Mouse (Mus musculus) liver, embryonic 16.5 days (tissue): Measurements from ENCODE around the gene Lcn12. TPM values are rescaled to one million over a fixed set of nuclear protein-coding genes. Genes with fewer than 3 reads are reported as not detected.

ENCODE experiments used
- ATAC-seq: fragments of 200-750 bp; cut with Nextera tagmentation; 2 replicates; pipeline ENCODE4 v1.8.0; 2017; ENCODE audit warnings: low read depth, mild to moderate bottlenecking, moderate number of reproducible peaks, moderate library complexity
- H3K27ac ChIP-seq: fragments of 300-500 bp; sonication (generic); 2 replicates; pipeline ENCODE4 v1.5.1; 2014; ENCODE audit warnings: mild to moderate bottlenecking, low read length
- H3K27me3 ChIP-seq: fragments of 300-500 bp; sonication (generic); 2 replicates; pipeline ENCODE4 v1.6.1; 2014; ENCODE audit warnings: low read depth, low read length, mixed read lengths; ENCODE audit not compliant: control insufficient read depth, insufficient read depth
- H3K36me3 ChIP-seq: fragments of 300-500 bp; sonication (generic); 2 replicates; pipeline ENCODE4 v1.6.1; 2014; ENCODE audit warnings: mild to moderate bottlenecking; ENCODE audit not compliant: control insufficient read depth, insufficient read depth
- H3K4me1 ChIP-seq: fragments of 300-500 bp; sonication (generic); 2 replicates; pipeline ENCODE4 v1.6.1; 2014; ENCODE audit warnings: low read depth, low read length, mixed read lengths; ENCODE audit not compliant: control insufficient read depth
- H3K4me2 ChIP-seq: fragments of 300-500 bp; sonication (generic); 2 replicates; pipeline ENCODE4 v1.6.1; 2014; ENCODE audit warnings: low read depth, low read length, mixed read lengths
- H3K4me3 ChIP-seq: fragments of 300-500 bp; sonication (generic); 2 replicates; pipeline ENCODE4 v1.5.1; 2014; ENCODE audit warnings: low read depth, mild to moderate bottlenecking, low read length
- H3K9ac ChIP-seq: fragments of 300-500 bp; sonication (generic); 2 replicates; pipeline ENCODE4 v1.6.1; 2014; ENCODE audit warnings: low read depth, low read length
- H3K9me3 ChIP-seq: fragments of 300-500 bp; sonication (generic); replicated peaks from 2 replicates; pipeline ENCODE4 v1.6.1; 2016; ENCODE audit warnings: low read length; ENCODE audit not compliant: control insufficient read depth
- WGBS: fragments of 180-500 bp; shearing (Covaris S2); extraction: QIAGEN DNeasy Blood & Tissue Kit; methylation state at CpG from one replicate; pipeline ENCODE4 v1.1.7; 2014; ENCODE audit not compliant: insufficient replicate concordance; 5-methylcytosine and 5-hydroxymethylcytosine counted together
- microRNA-seq: library from miRNA; unstranded; fragments of <30 nt; microRNA quantifications from one replicate; pipeline ENCODE4, GENCODE M21; 2016
- polyA plus RNA-seq: library from polyadenylated mRNA; unstranded; fragments of >200 nt; fragmentation: Nextera tagmentation; extraction: Ambion mirVana; gene quantifications from 2 replicates; pipeline ENCODE4 v1.2.1, GENCODE M21; 2015

The Lcn12 gene
- polyA plus RNA-seq, 1 experiment from 2014 or later, result not detected

GRCm38 (mm10) chr2:25457022-25457896, 36.5 kb downstream of the Lcn12 start:
- no peak overlapping the region for H3K9ac ChIP-seq
- H3K9me3 ChIP-seq, result no peaks in the 10 kb centered on the region
- WGBS, result 69% methylated on average over 9 of the region's 9 CpGs
- no peak overlapping the region for H3K4me3 ChIP-seq
- H3K27me3 ChIP-seq, result no peaks in the 10 kb centered on the region
- no peak overlapping the region for H3K4me2 ChIP-seq
- ATAC-seq, result no peak
- H3K36me3 ChIP-seq, result no peaks in the 10 kb centered on the region
- peaks cover 24% of the 10 kb centered on the region for H3K4me1 ChIP-seq
- no peak overlapping the region for H3K27ac ChIP-seq

- ATAC-seq, result no peak
- WGBS, result 57% methylated on average over 14 of the region's 14 CpGs
- Histone ChIP-seq H3K27me3 (no peaks in the 10 kb centered on the region), H3K36me3 (no peaks in the 10 kb centered on the region), H3K4me1 (peaks cover 21% of the 10 kb centered on the region), H3K27ac (no peak within 1 kb of the TSS), H3K9ac (no peak within 1 kb of the TSS), H3K4me2 (no peak within 1 kb of the TSS), H3K4me3 (no peak within 1 kb of the TSS), H3K9me3 (no peaks in the 10 kb centered on the region)
Observed at GRCm38 (mm10) chr2:25456205-25456953, 37.3 kb downstream of the Lcn12 start, which contains the start of gene Clic3. TSS of gene Clic3 (plus strand) at chr2:25456838.

GRCm38 (mm10) chr2:25452951-25453350, 40.8 kb downstream of the Lcn12 start:
- Histone ChIP-seq H3K36me3 (no peaks in the 10 kb centered on the region), H3K4me3 (no peak overlapping the region), H3K9ac (no peak overlapping the region), H3K4me2 (no peak overlapping the region), H3K9me3 (no peaks in the 10 kb centered on the region), H3K27ac (no peak overlapping the region), H3K27me3 (no peaks in the 10 kb centered on the region), H3K4me1 (no peaks in the 10 kb centered on the region)
- ATAC-seq, result no peak
- 29% methylated on average over 1 of the region's 1 CpGs for WGBS

- Histone ChIP-seq H3K27me3 (no peaks in the 10 kb centered on the region), H3K9me3 (no peaks in the 10 kb centered on the region), H3K27ac (no peak overlapping the region), H3K4me3 (no peak overlapping the region), H3K36me3 (no peaks in the 10 kb centered on the region), H3K9ac (no peak overlapping the region), H3K4me2 (no peak overlapping the region), H3K4me1 (no peaks in the 10 kb centered on the region)
- ATAC-seq, result no peak
- 44% methylated on average over 8 of the region's 8 CpGs for WGBS
Observed at GRCm38 (mm10) chr2:25450853-25451647, 42.7 kb downstream of the Lcn12 start.

GRCm38 (mm10) chr2:25442682-25443081, 51.0 kb downstream of the Lcn12 start:
- H3K4me1 ChIP-seq, result no peaks in the 10 kb centered on the region
- no peak for ATAC-seq

GRCm38 (mm10) chr2:25441067-25441466, 52.6 kb downstream of the Lcn12 start:
- Histone ChIP-seq H3K4me1 (no peaks in the 10 kb centered on the region), H3K27me3 (no peaks in the 10 kb centered on the region), H3K4me2 (no peak overlapping the region), H3K36me3 (no peaks in the 10 kb centered on the region), H3K4me3 (no peak overlapping the region), H3K9ac (no peak overlapping the region), H3K27ac (no peak overlapping the region), H3K9me3 (no peaks in the 10 kb centered on the region)
- no peak for ATAC-seq
- WGBS, result 76% methylated on average over 20 of the region's 20 CpGs

More at GRCm38 (mm10) chr2:25442682-25443081, 51.0 kb downstream of the Lcn12 start:
- no peak overlapping the region for H3K9ac ChIP-seq
- H3K27me3 ChIP-seq, result no peaks in the 10 kb centered on the region
- WGBS, result 78% methylated on average over 14 of the region's 14 CpGs
- H3K4me2 ChIP-seq, result no peak overlapping the region
- H3K4me3 ChIP-seq, result no peak overlapping the region
- no peaks in the 10 kb centered on the region for H3K9me3 ChIP-seq
- no peak overlapping the region for H3K27ac ChIP-seq
- H3K36me3 ChIP-seq, result no peaks in the 10 kb centered on the region

Small RNA genes within 50 kb of the gene (microRNA-seq; reads per million reads assigned to microRNA genes)
- gene Mir3087, result 0.74 reads per million

Other genes with a start within 250 kb of the Lcn12 start
- gene AL732309.1, start 247.0 kb downstream of the Lcn12 start, polyA plus RNA-seq, result 1.4 and 1.8 TPM in 2 replicates
- 10.9 and 12.0 TPM in 2 replicates for gene Tmem203, start 238.5 kb downstream of the Lcn12 start, polyA plus RNA-seq
- 3.7 and 4.7 TPM in 2 replicates for gene Tprn, start 231.3 kb downstream of the Lcn12 start, polyA plus RNA-seq
- gene Ssna1, start 221.5 kb downstream of the Lcn12 start, polyA plus RNA-seq, result 94.7 and 111 TPM in 2 replicates
- gene Anapc2, start 221.4 kb downstream of the Lcn12 start, polyA plus RNA-seq, result 40.1 and 40.5 TPM in 2 replicates
- gene Tmem210, start 205.8 kb downstream of the Lcn12 start, polyA plus RNA-seq, result not detected in 2 replicates
- not detected in 2 replicates for gene Lrrc26, start 204.0 kb downstream of the Lcn12 start, polyA plus RNA-seq
- 0.02 TPM in 1 of 2 replicates, not detected in the other for gene Grin1, start 174.7 kb downstream of the Lcn12 start, polyA plus RNA-seq
- 15.3 and 17.2 TPM in 2 replicates for gene Man1b1, start 161.6 kb downstream of the Lcn12 start, polyA plus RNA-seq
- 10.8 and 11.5 TPM in 2 replicates for gene Dpp7, start 137.6 kb downstream of the Lcn12 start, polyA plus RNA-seq
- gene Uap1l1, start 128.2 kb downstream of the Lcn12 start, polyA plus RNA-seq, result 12.6 and 14.0 TPM in 2 replicates
- 14.7 and 16.2 TPM in 2 replicates for gene Sapcd2, start 121.6 kb downstream of the Lcn12 start, polyA plus RNA-seq
- 0.54 and 1.0 TPM in 2 replicates for gene Entpd2, start 98.0 kb downstream of the Lcn12 start, polyA plus RNA-seq
- 4.7 and 4.8 TPM in 2 replicates for gene Npdc1, start 94.6 kb downstream of the Lcn12 start, polyA plus RNA-seq
- 0.96 and 1.2 TPM in 2 replicates for gene Fut7, start 70.6 kb downstream of the Lcn12 start, polyA plus RNA-seq
- 1.3 and 1.8 TPM in 2 replicates for gene Abca2, start 65.2 kb downstream of the Lcn12 start, polyA plus RNA-seq
- gene Clic3, start 37.1 kb downstream of the Lcn12 start, polyA plus RNA-seq, result 0.54 and 0.63 TPM in 2 replicates
- gene Paxx, start 32.8 kb downstream of the Lcn12 start, polyA plus RNA-seq, result 10.1 TPM in 2 replicates
- 0.35 and 0.71 TPM in 2 replicates for gene Ptgds, start 23.9 kb downstream of the Lcn12 start, polyA plus RNA-seq
- 23.8 and 24.7 TPM in 2 replicates for gene Fbxw5, start 6.8 kb upstream of the Lcn12 start, polyA plus RNA-seq
- gene C8g, start 7.8 kb upstream of the Lcn12 start, polyA plus RNA-seq, result 90.7 and 105 TPM in 2 replicates
- 13.0 and 13.3 TPM in 2 replicates for gene Traf2, start 53.0 kb upstream of the Lcn12 start, polyA plus RNA-seq
- gene Edf1, start 63.9 kb upstream of the Lcn12 start, polyA plus RNA-seq, result 190 and 194 TPM in 2 replicates
- gene Mamdc4, start 80.9 kb upstream of the Lcn12 start, polyA plus RNA-seq, result 2.9 and 7.2 TPM in 2 replicates
- 31.2 and 34.4 TPM in 2 replicates for gene Phpt1, start 81.3 kb upstream of the Lcn12 start, polyA plus RNA-seq
- 0.07 TPM in 1 of 2 replicates, not detected in the other for gene Ajm1, start 87.8 kb upstream of the Lcn12 start, polyA plus RNA-seq
- gene Rabl6, start 114.6 kb upstream of the Lcn12 start, polyA plus RNA-seq, result 17.5 and 19.9 TPM in 2 replicates
- 0.02 and 0.05 TPM in 2 replicates for gene Ccdc183, start 123.8 kb upstream of the Lcn12 start, polyA plus RNA-seq
- 9.0 and 10.5 TPM in 2 replicates for gene Tmem141, start 128.1 kb upstream of the Lcn12 start, polyA plus RNA-seq
- gene Fcna, start 134.1 kb upstream of the Lcn12 start, polyA plus RNA-seq, result 86.7 and 88.1 TPM in 2 replicates
- not detected in 2 replicates for gene Lcn8, start 159.2 kb upstream of the Lcn12 start, polyA plus RNA-seq
- not detected in 2 replicates for gene Lcn5, start 164.0 kb upstream of the Lcn12 start, polyA plus RNA-seq
- not detected in 2 replicates for gene Lcn6, start 182.9 kb upstream of the Lcn12 start, polyA plus RNA-seq
- not detected in 2 replicates for gene Lcn10, start 188.8 kb upstream of the Lcn12 start, polyA plus RNA-seq
- gene Obp2a, start 206.1 kb upstream of the Lcn12 start, polyA plus RNA-seq, result not detected in 2 replicates
- gene Bmyc, start 212.8 kb upstream of the Lcn12 start, polyA plus RNA-seq, result 6.9 and 7.4 TPM in 2 replicates
- not detected in 2 replicates for gene Obp2b, start 243.1 kb upstream of the Lcn12 start, polyA plus RNA-seq